Mouse (Mus musculus): ENCODE data around the gene Fbxo9. TPM values are rescaled to one million over a fixed set of nuclear protein-coding genes. Genes with fewer than 3 reads are reported as not detected.

Fbxo9 gene
- polyA plus RNA-seq, 1 experiment from 2014 or later: 28.5 TPM

- Histone ChIP-seq H3K27ac (peak overlapping the region; percentile 64; the same call in 1 of the 2 replicates), H3K4me3 (no peak overlapping the region)
Observed at GRCm38 (mm10) chr9:78105501-78105932, 3.3 kb downstream of the Fbxo9 start.

GRCm38 (mm10) chr9:78104973-78105372 is 3.9 kb downstream of the Fbxo9 start:
- peaks cover 16% of the 10 kb centered on the region; the same call in 1 of the 2 replicates for H3K4me1 ChIP-seq
- H3K27me3 ChIP-seq (ENCODE audit: insufficient read depth, poor library complexity, severe bottlenecking): no peaks in the 10 kb centered on the region
- H3K4me3 ChIP-seq: no peak overlapping the region
- WGBS: 81% methylated on average over 6 of the region's 6 CpGs
- H3K9me3 ChIP-seq: no peaks in the 10 kb centered on the region
- DNase-seq (ENCODE audit: low spot score): no peak
- H3K27ac ChIP-seq: no peak overlapping the region
- H3K36me3 ChIP-seq: peaks cover 25% of the 10 kb centered on the region

More at GRCm38 (mm10) chr9:78105501-78105932, 3.3 kb downstream of the Fbxo9 start:
- no peak for DNase-seq (ENCODE audit: low spot score)
- peaks cover 20% of the 10 kb centered on the region for H3K36me3 ChIP-seq
- 58% methylated on average over 6 of the region's 6 CpGs for WGBS
- no peaks in the 10 kb centered on the region for H3K27me3 ChIP-seq (ENCODE audit: insufficient read depth, poor library complexity, severe bottlenecking)
- peaks cover 16% of the 10 kb centered on the region; the same call in 1 of the 2 replicates for H3K4me1 ChIP-seq
- no peaks in the 10 kb centered on the region for H3K9me3 ChIP-seq

GRCm38 (mm10) chr9:78103965-78104560 is 4.8 kb downstream of the Fbxo9 start:
- H3K36me3 ChIP-seq: peaks cover 30% of the 10 kb centered on the region
- H3K27me3 ChIP-seq (ENCODE audit: insufficient read depth, poor library complexity, severe bottlenecking): no peaks in the 10 kb centered on the region
- no peak for DNase-seq (ENCODE audit: low spot score)
- no peaks in the 10 kb centered on the region for H3K9me3 ChIP-seq
- 85% methylated on average over 8 of the region's 8 CpGs for WGBS
- no peak overlapping the region for H3K4me3 ChIP-seq
- H3K27ac ChIP-seq: no peak overlapping the region
- peaks cover 16% of the 10 kb centered on the region; the same call in 1 of the 2 replicates for H3K4me1 ChIP-seq

GRCm38 (mm10) chr9:78101431-78101830 is 7.4 kb downstream of the Fbxo9 start:
- WGBS: 75% methylated on average over 4 of the region's 4 CpGs
- peaks cover 6% of the 10 kb centered on the region; the same call in 1 of the 2 replicates for H3K4me1 ChIP-seq
- H3K27me3 ChIP-seq (ENCODE audit: insufficient read depth, poor library complexity, severe bottlenecking): no peaks in the 10 kb centered on the region
- no peak overlapping the region for H3K4me3 ChIP-seq
- H3K27ac ChIP-seq: no peak overlapping the region
- DNase-seq (ENCODE audit: low spot score): no peak
- H3K36me3 ChIP-seq: peaks cover 56% of the 10 kb centered on the region
- H3K9me3 ChIP-seq: no peaks in the 10 kb centered on the region

- Histone ChIP-seq H3K4me1 (peaks cover 5% of the 10 kb centered on the region; the same call in 1 of the 2 replicates), H3K27me3 (ENCODE audit: insufficient read depth, poor library complexity, severe bottlenecking) (no peaks in the 10 kb centered on the region), H3K4me3 (no peak overlapping the region), H3K9me3 (no peaks in the 10 kb centered on the region), H3K27ac (no peak overlapping the region), H3K36me3 (peaks cover 58% of the 10 kb centered on the region)
- DNase-seq (ENCODE audit: low spot score): no peak
- WGBS: 86% methylated on average over 5 of the region's 5 CpGs
Observed at GRCm38 (mm10) chr9:78100956-78101355, 7.9 kb downstream of the Fbxo9 start.

GRCm38 (mm10) chr9:78096376-78096775 is 12.5 kb downstream of the Fbxo9 start:
- no peaks in the 10 kb centered on the region for H3K4me1 ChIP-seq
- no peaks in the 10 kb centered on the region for H3K27me3 ChIP-seq (ENCODE audit: insufficient read depth, poor library complexity, severe bottlenecking)
- no peak overlapping the region for H3K4me3 ChIP-seq
- 95% methylated on average over 6 of the region's 6 CpGs for WGBS
- no peak for DNase-seq (ENCODE audit: low spot score)
- no peaks in the 10 kb centered on the region for H3K9me3 ChIP-seq
- no peak overlapping the region for H3K27ac ChIP-seq
- H3K36me3 ChIP-seq: peaks cover 72% of the 10 kb centered on the region

GRCm38 (mm10) chr9:78095686-78096085 is 13.2 kb downstream of the Fbxo9 start:
- peaks cover 69% of the 10 kb centered on the region for H3K36me3 ChIP-seq
- no peaks in the 10 kb centered on the region for H3K27me3 ChIP-seq (ENCODE audit: insufficient read depth, poor library complexity, severe bottlenecking)
- no peaks in the 10 kb centered on the region for H3K9me3 ChIP-seq
- DNase-seq (ENCODE audit: low spot score): no peak
- H3K4me3 ChIP-seq: no peak overlapping the region
- H3K27ac ChIP-seq: no peak overlapping the region
- WGBS: 94% methylated on average over 12 of the region's 12 CpGs
- no peaks in the 10 kb centered on the region for H3K4me1 ChIP-seq

- H3K27ac ChIP-seq: no peak overlapping the region
- peaks cover 47% of the 10 kb centered on the region for H3K36me3 ChIP-seq
- no peaks in the 10 kb centered on the region for H3K27me3 ChIP-seq (ENCODE audit: insufficient read depth, poor library complexity, severe bottlenecking)
- peaks cover 13% of the 10 kb centered on the region for H3K4me1 ChIP-seq
- no peak for DNase-seq (ENCODE audit: low spot score)
- WGBS: 93% methylated on average over 3 of the region's 3 CpGs
- H3K9me3 ChIP-seq: no peaks in the 10 kb centered on the region
- H3K4me3 ChIP-seq: no peak overlapping the region
Observed at GRCm38 (mm10) chr9:78090596-78090995, 18.3 kb downstream of the Fbxo9 start.

- Histone ChIP-seq H3K4me3 (no peak overlapping the region), H3K27ac (no peak overlapping the region), H3K27me3 (ENCODE audit: insufficient read depth, poor library complexity, severe bottlenecking) (no peaks in the 10 kb centered on the region), H3K4me1 (peaks cover 13% of the 10 kb centered on the region), H3K9me3 (no peaks in the 10 kb centered on the region), H3K36me3 (peaks cover 47% of the 10 kb centered on the region)
- DNase-seq (ENCODE audit: low spot score): no peak
- WGBS: 85% methylated on average over 1 of the region's 1 CpGs
Observed at GRCm38 (mm10) chr9:78089906-78090305, 19.0 kb downstream of the Fbxo9 start.

- no peak for DNase-seq (ENCODE audit: low spot score)
- H3K36me3 ChIP-seq: peaks cover 50% of the 10 kb centered on the region
- peak overlapping the region; percentile 80 for H3K27ac ChIP-seq
- no peak overlapping the region for H3K4me3 ChIP-seq
- 46% methylated on average over 7 of the region's 7 CpGs for WGBS
- H3K4me1 ChIP-seq: peaks cover 13% of the 10 kb centered on the region
- H3K9me3 ChIP-seq: no peaks in the 10 kb centered on the region
- no peaks in the 10 kb centered on the region for H3K27me3 ChIP-seq (ENCODE audit: insufficient read depth, poor library complexity, severe bottlenecking)
Observed at GRCm38 (mm10) chr9:78088971-78089370, 19.9 kb downstream of the Fbxo9 start.

GRCm38 (mm10) chr9:78088521-78088920 is 20.3 kb downstream of the Fbxo9 start:
- Histone ChIP-seq H3K36me3 (peaks cover 55% of the 10 kb centered on the region), H3K27ac (peak overlapping the region; percentile 80), H3K4me1 (peaks cover 13% of the 10 kb centered on the region), H3K9me3 (no peaks in the 10 kb centered on the region), H3K4me3 (no peak overlapping the region), H3K27me3 (ENCODE audit: insufficient read depth, poor library complexity, severe bottlenecking) (no peaks in the 10 kb centered on the region)
- no peak for DNase-seq (ENCODE audit: low spot score)
- WGBS: 73% methylated on average over 4 of the region's 4 CpGs

GRCm38 (mm10) chr9:78087751-78088150 is 21.1 kb downstream of the Fbxo9 start:
- Histone ChIP-seq H3K27me3 (ENCODE audit: insufficient read depth, poor library complexity, severe bottlenecking) (no peaks in the 10 kb centered on the region), H3K27ac (no peak overlapping the region), H3K9me3 (no peaks in the 10 kb centered on the region), H3K4me1 (peaks cover 13% of the 10 kb centered on the region), H3K36me3 (peaks cover 53% of the 10 kb centered on the region), H3K4me3 (no peak overlapping the region)
- DNase-seq (ENCODE audit: low spot score): no peak
- 89% methylated on average over 9 of the region's 9 CpGs for WGBS

- DNase-seq (ENCODE audit: low spot score): no peak
- no peaks in the 10 kb centered on the region for H3K27me3 ChIP-seq (ENCODE audit: insufficient read depth, poor library complexity, severe bottlenecking)
- peaks cover 56% of the 10 kb centered on the region for H3K36me3 ChIP-seq
- H3K9me3 ChIP-seq: no peaks in the 10 kb centered on the region
- peaks cover 13% of the 10 kb centered on the region for H3K4me1 ChIP-seq
- H3K27ac ChIP-seq: no peak overlapping the region
- no peak overlapping the region for H3K4me3 ChIP-seq
- WGBS: 87% methylated on average over 14 of the region's 14 CpGs
Observed at GRCm38 (mm10) chr9:78085722-78086287, 23.1 kb downstream of the Fbxo9 start.
